Comparison of ENCODE assay signal across 24 mouse cellular contexts in the genomic region with DNA sequence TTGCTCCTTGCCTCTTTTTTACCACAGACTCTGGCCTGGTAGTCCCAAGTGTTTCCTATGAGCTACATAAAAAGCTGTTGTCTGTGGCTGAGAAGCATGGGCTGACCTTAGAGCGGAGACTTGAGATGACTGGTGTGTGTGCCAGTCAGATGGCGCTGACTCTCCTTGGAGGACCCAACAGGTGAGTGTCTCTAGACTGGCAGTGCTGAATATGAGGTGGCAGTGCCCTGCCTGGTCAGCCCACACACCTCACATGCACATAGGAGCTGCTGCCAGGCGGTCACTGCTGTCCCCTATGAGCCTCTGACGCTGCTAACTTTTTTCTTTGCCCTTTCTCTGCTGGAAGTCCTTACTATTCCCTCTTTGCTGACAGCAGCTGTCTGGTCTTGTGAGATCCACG. TPM values are rescaled to one million over a fixed set of nuclear protein-coding genes. Genes with fewer than 3 reads are reported as not detected.
"Had no signal": no experiment of that assay in that cellular context is flagged by ENCODE, and none has a peak within 500 bp of the region (broad histone marks: within the 10 kb centered on the region; RNA-seq: fewer than 3 reads in every experiment).

No protein-coding gene starts in this region.

- DNase-seq: liver, postnatal 0 days; lung, adult 2 months; lung, postnatal 14 days; lung, postnatal 36 days; right cerebral cortex, postnatal 14 days; spleen, adult 18-20 months; thymus, adult 18-20 months; thymus, postnatal 14 days; thymus, postnatal 36 days had no signal

- H3K36me3 ChIP-seq: midbrain, embryonic 15.5 days had no signal

- H3K4me2 ChIP-seq: lung, embryonic 15.5 days; midbrain, embryonic 12.5 days; midbrain, embryonic 15.5 days; neural tube, embryonic 12.5 days had no signal

- H3K27me3 ChIP-seq: lung, embryonic 15.5 days; megakaryocyte, embryonic 14.5 days; midbrain, embryonic 12.5 days; midbrain, embryonic 15.5 days; neural tube, embryonic 12.5 days had no signal

- ATAC-seq: liver, postnatal 0 days; lung, postnatal 0 days; midbrain, embryonic 15.5 days had no signal

- H3K9ac ChIP-seq: liver, postnatal 0 days; lung, embryonic 15.5 days; midbrain, embryonic 12.5 days; midbrain, embryonic 15.5 days; neural tube, embryonic 12.5 days had no signal

- H3K4me3 ChIP-seq: lung, embryonic 15.5 days; megakaryocyte, embryonic 14.5 days; midbrain, embryonic 12.5 days; midbrain, embryonic 15.5 days; neural tube, embryonic 12.5 days had no signal

- H3K4me1 ChIP-seq: lung, embryonic 15.5 days; midbrain, embryonic 12.5 days; midbrain, embryonic 15.5 days had no signal

- H3K27ac ChIP-seq: lung, embryonic 15.5 days; macrophage; midbrain, embryonic 12.5 days; midbrain, embryonic 15.5 days; neural tube, embryonic 12.5 days had no signal

- H3K9me3 ChIP-seq: lung, embryonic 15.5 days; megakaryocyte, embryonic 14.5 days; midbrain, embryonic 12.5 days; midbrain, embryonic 15.5 days; neural tube, embryonic 12.5 days had no signal

RNA-seq across cellular contexts. Expression of gene Cyp1a1, which starts 52.1 kb away (rescaled TPM):
- total RNA-seq: megakaryocyte progenitor cell, adult 5-6 weeks; midbrain, postnatal 0 days; monocyte, adult 5-6 weeks; neutrophil, adult 5-6 weeks had no signal
- polyA plus RNA-seq: macrophage; midbrain, embryonic 12.5 days; neural tube, embryonic 12.5 days; stomach, embryonic 14.5 days had no signal

RNA-seq across cellular contexts. Expression of gene Cyp1a2, which starts 56.4 kb away (rescaled TPM):
- total RNA-seq: megakaryocyte progenitor cell, adult 5-6 weeks; midbrain, postnatal 0 days; monocyte, adult 5-6 weeks; neutrophil, adult 5-6 weeks had no signal
- polyA plus RNA-seq: lung, embryonic 15.5 days; lung, postnatal 0 days; macrophage; midbrain, embryonic 12.5 days; midbrain, embryonic 15.5 days; midbrain, postnatal 0 days; neural tube, embryonic 12.5 days; neural tube, embryonic 14.5 days; small intestine, adult 2 months; stomach, embryonic 14.5 days; stomach, embryonic 16.5 days had no signal
